Mouse (Mus musculus): ENCODE measurements around the gene Srgap2.

The Srgap2 gene

GRCm38 (mm10) chr1:131527281-131528080, at the start of gene Srgap2, which contains the start of gene Fam72a:
Srgap2 (minus strand) TSS chr1:131527352.
Fam72a (plus strand) TSS chr1:131527903.
- peak; percentile 100 for DNase-seq (ENCODE audit: low spot score)

GRCm38 (mm10) chr1:131573721-131574120, 46.6 kb upstream of the Srgap2 start:
- DNase-seq (ENCODE audit: low spot score) = no peak

- no peak for DNase-seq (ENCODE audit: low spot score)
These were observed 43.2 kb upstream of the Srgap2 start for GRCm38 (mm10) chr1:131570391-131570790.

- no peak for DNase-seq (ENCODE audit: low spot score)
These were observed 42.6 kb upstream of the Srgap2 start for GRCm38 (mm10) chr1:131569721-131570120.

- peak; percentile 15 for DNase-seq (ENCODE audit: low spot score)
These were observed 38.9 kb upstream of the Srgap2 start for GRCm38 (mm10) chr1:131566056-131566455.

GRCm38 (mm10) chr1:131562081-131562480, 34.9 kb upstream of the Srgap2 start:
- DNase-seq (ENCODE audit: low spot score) = no peak

GRCm38 (mm10) chr1:131560500-131560899, 33.3 kb upstream of the Srgap2 start:
- DNase-seq (ENCODE audit: low spot score) = no peak

- peak; percentile 81 for DNase-seq (ENCODE audit: low spot score)
These were observed 28.1 kb upstream of the Srgap2 start for GRCm38 (mm10) chr1:131555042-131555812.

- no peak for DNase-seq (ENCODE audit: low spot score)
These were observed 26.3 kb upstream of the Srgap2 start for GRCm38 (mm10) chr1:131553428-131553827.

GRCm38 (mm10) chr1:131551956-131552355, 24.8 kb upstream of the Srgap2 start:
- DNase-seq (ENCODE audit: low spot score) = no peak

- DNase-seq (ENCODE audit: low spot score) = peak; percentile 43
These were observed 21.6 kb upstream of the Srgap2 start for GRCm38 (mm10) chr1:131548494-131549365.

- DNase-seq (ENCODE audit: low spot score) = peak; percentile 29
These were observed 19.9 kb upstream of the Srgap2 start for GRCm38 (mm10) chr1:131546798-131547690.

- no peak for DNase-seq (ENCODE audit: low spot score)
These were observed 16.9 kb upstream of the Srgap2 start for GRCm38 (mm10) chr1:131543886-131544565.

GRCm38 (mm10) chr1:131541903-131542302, 14.8 kb upstream of the Srgap2 start:
- no peak for DNase-seq (ENCODE audit: low spot score)

GRCm38 (mm10) chr1:131541431-131541830, 14.3 kb upstream of the Srgap2 start:
- DNase-seq (ENCODE audit: low spot score) = no peak

- DNase-seq (ENCODE audit: low spot score) = no peak
These were observed 13.6 kb upstream of the Srgap2 start for GRCm38 (mm10) chr1:131540795-131541194.

GRCm38 (mm10) chr1:131539771-131540170, 12.6 kb upstream of the Srgap2 start:
- no peak for DNase-seq (ENCODE audit: low spot score)

GRCm38 (mm10) chr1:131528561-131529166, 1.5 kb upstream of the Srgap2 start:
- DNase-seq (ENCODE audit: low spot score) = no peak

- DNase-seq (ENCODE audit: low spot score) = peak; percentile 69
These were observed 942 bp upstream of the Srgap2 start for GRCm38 (mm10) chr1:131528081-131528507.

Data from lung, postnatal 25 days (tissue).